Mouse (Mus musculus) embryonic fibroblast, embryonic 13.5 days (primary cell): ENCODE data around the gene Wdr6.

Experiments used
- CTCF ChIP-seq: IDR thresholded peaks from 2 replicates; pipeline ENCODE4 v1.5.1; 2011; ENCODE audit warnings: mild to moderate bottlenecking, control low read depth, low read length, moderate library complexity, borderline replicate concordance; ENCODE audit not compliant: insufficient read depth
- POLR2A ChIP-seq: IDR thresholded peaks from 2 replicates; pipeline ENCODE4 v1.6.1; 2011; ENCODE audit warnings: low read depth, mild to moderate bottlenecking, control low read depth, low read length, moderate library complexity

GRCm38 (mm10) chr9:108523341-108523740, 55.2 kb downstream of the Wdr6 start:
- no peak for TF ChIP-seq CTCF
- no peak for TF ChIP-seq POLR2A
